Mouse (Mus musculus) heart, adult 18-20 months (tissue): Measurements from ENCODE around the gene Ppp1r11. TPM values are rescaled to one million over a fixed set of nuclear protein-coding genes. Genes with fewer than 3 reads are reported as not detected.
"Not testable (repeated sequence)": the region's sequence is repeated elsewhere in the genome, so short reads cannot be mapped to it uniquely, and the experiment has no call there.

Source experiments
- DNase-seq, 2 experiments: peaks; one replicate each; pipeline ENCODE4 v3.0.0; 2021 to 2022; ENCODE audit warnings: mixed read lengths in 1 of 2
- long read RNA-seq, 2 experiments: library from polyadenylated mRNA; stranded (forward); transcript quantifications; one replicate each; pipeline ENCODE4 v2.0.0; 2021
- total RNA-seq, 2 experiments: library from RNA; stranded (reverse); gene quantifications; 2 replicates each; pipeline ENCODE4 v1.2.3; 2021

Gene Ppp1r11
- total RNA-seq, result 100 to 1,000 TPM in 1 of 2 experiments, 10 to 100 TPM in 1; 95.7 to 113 TPM
- long read RNA-seq, experiment 1, transcript Ppp1r11-201 (3 exons, 1,599 nt), result major isoform, 95 of 99 reads
- long read RNA-seq, experiment 1, partial matches to known transcripts, result 3 of 99 reads
- long read RNA-seq, experiment 1, other reads (novel, unspliced or antisense), result 1 of 99 reads
- long read RNA-seq, experiment 2, transcript Ppp1r11-201 (3 exons, 1,599 nt), result major isoform, 80 of 91 reads
- long read RNA-seq, experiment 2, partial matches to known transcripts, result 9 of 91 reads
- long read RNA-seq, experiment 2, other reads (novel, unspliced or antisense), result 1 of 91 reads

DNA sequence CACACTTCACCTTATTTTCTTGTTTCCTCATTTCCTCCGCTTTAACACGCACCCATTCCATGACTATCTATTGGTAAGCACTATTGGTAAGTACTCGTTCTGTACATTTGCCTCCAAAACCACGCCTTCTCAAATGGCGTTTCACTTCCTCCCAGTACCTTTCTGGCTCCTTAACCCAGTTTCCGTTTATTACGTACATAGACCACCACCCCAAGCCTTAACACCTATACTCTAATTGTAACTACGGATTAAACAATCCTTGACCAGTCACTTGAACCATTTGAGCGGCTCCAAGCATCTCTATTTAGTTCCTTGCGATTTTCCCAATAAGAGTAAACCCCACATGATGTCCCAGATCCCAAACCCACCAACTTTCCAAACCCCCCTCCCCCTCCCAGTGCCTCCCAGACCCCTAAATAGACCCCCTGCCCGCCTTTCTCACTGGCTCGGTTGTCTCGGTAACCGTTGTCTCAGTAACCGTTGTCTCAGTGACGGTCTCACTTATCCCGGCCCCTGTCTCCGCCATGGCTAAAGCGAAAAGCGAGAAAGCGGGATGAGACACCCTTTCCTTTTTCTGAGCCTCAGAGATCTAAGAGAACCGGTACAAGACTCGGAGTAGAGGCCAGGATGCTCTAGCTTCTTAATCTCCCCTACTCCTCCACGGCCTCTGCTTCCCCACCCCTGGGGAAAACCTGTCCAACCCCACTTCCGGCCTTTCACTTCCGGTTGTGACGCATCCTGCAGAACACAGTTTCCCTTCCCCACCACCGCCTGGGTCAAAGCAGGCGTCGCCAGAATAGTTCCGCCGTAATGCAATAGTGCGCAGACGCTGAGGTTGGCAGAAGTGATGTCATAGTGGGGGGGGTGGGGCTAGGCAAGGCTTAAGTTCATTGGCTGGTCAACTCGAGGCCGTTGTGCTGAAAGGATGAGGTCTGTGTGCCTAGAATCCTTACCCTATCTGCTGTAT, at the start of gene Ppp1r11:
TSS of gene Ppp1r11 (minus strand) at position 761 of the 967 bp plus-strand sequence.
- peak; percentile 97 to 98 for DNase-seq

GRCm38 (mm10) chr17:37000863-37001262, 49.3 kb upstream of the Ppp1r11 start, which contains the start of gene Zfp57:
Gene Zfp57, plus strand, starts transcription at chr17:37001163.
- no peak for DNase-seq

DNA sequence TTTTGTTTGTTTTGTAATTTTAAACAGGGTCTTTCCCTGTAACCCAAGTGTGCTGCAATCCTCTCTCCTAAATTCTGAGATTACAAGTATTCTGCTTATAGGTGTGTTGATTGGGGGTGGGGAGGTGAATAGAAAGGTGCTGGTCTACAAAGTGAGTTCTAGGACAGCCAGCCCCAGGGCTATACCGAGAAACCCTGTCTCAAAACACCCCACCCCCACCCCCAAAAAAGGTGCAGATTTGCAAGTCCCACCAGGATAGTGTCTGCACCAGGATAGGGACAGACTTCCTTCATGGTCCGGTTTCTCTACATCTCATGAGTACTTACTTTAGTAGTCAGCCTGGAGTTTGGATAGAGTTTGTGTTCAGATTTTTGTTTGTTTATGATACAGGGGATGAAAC, 46.9 kb upstream of the Ppp1r11 start:
- no peak for DNase-seq

- DNase-seq, result peak; percentile 56 to 87
Measured at GRCm38 (mm10) chr17:36997033-36997735, 45.6 kb upstream of the Ppp1r11 start.

DNA sequence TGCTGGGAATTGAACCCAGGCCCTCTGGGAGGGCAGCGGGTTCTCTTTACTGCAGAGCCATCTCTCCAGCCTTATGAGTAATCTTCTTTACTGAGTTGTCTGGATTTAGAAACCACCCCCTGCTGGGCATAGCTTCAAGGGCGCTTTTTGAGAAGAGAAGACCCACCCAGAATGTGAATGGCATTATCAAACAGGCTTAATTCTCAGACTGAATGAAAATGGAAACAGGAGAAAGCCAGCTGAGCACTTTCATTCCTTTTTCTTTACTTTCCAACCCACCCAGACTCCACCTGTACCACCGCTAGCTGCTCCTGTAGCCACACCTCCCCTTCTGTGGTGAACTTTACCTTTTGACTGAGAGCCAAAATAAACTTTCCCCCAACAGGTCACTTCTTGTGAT, 43.9 kb upstream of the Ppp1r11 start:
- DNase-seq, result no peak

- DNase-seq, result no peak
Measured at GRCm38 (mm10) chr17:36994528-36994927, 43.0 kb upstream of the Ppp1r11 start.

GRCm38 (mm10) chr17:36993770-36994325, 42.3 kb upstream of the Ppp1r11 start:
- DNase-seq, result no peak

GRCm38 (mm10) chr17:36992336-36993104, 41.0 kb upstream of the Ppp1r11 start:
- DNase-seq, result no peak

- not testable (repeated sequence) for DNase-seq
Measured at GRCm38 (mm10) chr17:36990630-36991029, 39.1 kb upstream of the Ppp1r11 start.

- no peak for DNase-seq
Measured at GRCm38 (mm10) chr17:36989437-36989836, 37.9 kb upstream of the Ppp1r11 start, which contains the start of gene H2-M5. Gene H2-M5, minus strand, starts transcription at chr17:36989537.

- no peak for DNase-seq
Measured at GRCm38 (mm10) chr17:36988475-36988874, 36.9 kb upstream of the Ppp1r11 start.

- DNase-seq, result no peak
Measured at GRCm38 (mm10) chr17:36982253-36983155, 31.0 kb upstream of the Ppp1r11 start.

DNA sequence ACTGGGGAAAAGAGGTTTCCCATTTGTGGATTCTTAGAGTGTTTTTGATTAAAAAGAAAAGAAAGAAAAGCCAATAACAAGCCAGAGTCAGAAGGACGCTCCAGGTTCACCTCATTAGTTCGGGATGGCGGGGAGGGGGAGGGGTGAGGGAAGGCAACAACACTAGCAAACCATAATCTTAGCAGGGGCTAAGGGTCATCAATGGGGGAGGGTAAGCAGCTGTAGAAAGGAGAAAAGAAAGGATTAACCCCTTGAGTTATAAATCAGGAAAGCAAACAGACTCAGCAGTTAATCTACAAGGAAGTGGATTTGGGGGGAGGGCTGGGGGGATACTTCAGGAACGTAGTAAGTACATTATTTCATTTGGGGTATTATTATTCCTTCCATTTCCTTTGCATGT, 30.3 kb upstream of the Ppp1r11 start:
- no peak for DNase-seq

DNA sequence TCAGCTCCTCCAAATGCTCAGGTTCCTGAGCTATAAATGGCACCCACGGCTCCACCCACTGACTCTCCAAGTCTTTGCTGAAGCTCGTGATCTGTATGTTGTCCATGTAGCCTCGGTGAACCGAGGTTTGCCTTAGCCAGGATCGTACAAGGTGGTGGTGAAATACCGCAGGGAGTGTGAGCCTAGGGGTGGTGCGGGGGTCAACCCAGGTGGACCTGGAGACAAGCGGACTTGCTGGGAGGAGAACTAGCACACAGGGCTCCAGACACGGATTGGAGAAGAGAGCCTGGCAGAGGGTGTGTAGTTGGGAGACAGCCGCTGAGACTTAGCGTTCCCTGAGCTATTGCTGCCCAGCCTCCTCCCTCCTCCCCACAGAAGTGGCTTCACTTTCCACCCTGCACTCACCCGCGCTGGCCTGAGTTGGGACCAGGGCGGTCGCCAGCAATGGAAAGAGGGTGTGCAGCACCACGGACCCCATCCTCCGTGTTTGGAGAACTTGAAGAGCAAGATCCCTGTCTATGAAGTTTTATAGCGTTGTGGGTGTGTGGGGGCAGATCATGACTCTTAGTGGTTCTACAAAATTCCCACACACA, 29.8 kb upstream of the Ppp1r11 start, which contains the start of gene 2410137M14Rik:
TSS of gene 2410137M14Rik (minus strand) at position 17 of the 593 bp plus-strand sequence.
- DNase-seq, result peak; percentile 48 to 56

GRCm38 (mm10) chr17:36973271-36973787, 21.8 kb upstream of the Ppp1r11 start:
- DNase-seq, result no peak

- DNase-seq, result no peak
Measured at GRCm38 (mm10) chr17:36972791-36973190, 21.2 kb upstream of the Ppp1r11 start.

GRCm38 (mm10) chr17:36971172-36971850, 19.8 kb upstream of the Ppp1r11 start:
- no peak for DNase-seq

DNA sequence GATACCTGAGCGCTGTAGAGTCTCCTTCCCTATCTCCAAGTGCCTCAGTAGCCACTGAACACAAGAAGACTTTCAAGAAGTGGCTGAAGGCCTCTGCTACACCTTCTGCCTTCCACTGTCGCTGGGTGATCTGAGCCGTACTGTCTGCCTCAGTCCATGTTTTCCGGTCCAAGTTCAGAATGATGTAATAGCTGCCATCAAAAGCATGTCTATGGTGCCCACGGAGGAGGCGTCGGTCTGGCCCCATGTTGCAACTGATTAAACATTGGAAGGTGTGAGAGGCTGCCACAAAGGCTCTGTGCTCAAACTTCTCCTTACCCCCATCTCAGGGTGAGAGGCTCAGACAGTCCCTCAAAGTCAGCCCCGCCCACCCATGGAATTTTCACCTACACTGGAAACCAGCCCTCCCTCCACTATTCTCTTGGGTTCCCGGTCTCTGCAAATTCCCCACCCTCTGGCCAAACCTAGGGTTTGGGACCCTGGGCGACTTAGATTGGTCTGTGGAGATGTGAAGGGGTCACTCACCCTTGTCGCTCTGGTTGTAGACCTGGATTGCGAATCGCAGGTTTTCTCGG, 18.9 kb upstream of the Ppp1r11 start:
- DNase-seq, result no peak
